26 mouse cellular contexts compared by ENCODE assay signal in genomic region chr13:20725556-20725955, GRCm38 (mm10).
DNase-seq lines count a peak whose midpoint lies in the region; ATAC-seq and TF ChIP-seq lines count a peak whose summit lies in the region.
"Had no signal": no experiment of that assay in that cellular context is flagged by ENCODE, and none has a peak within 500 bp of the region (broad histone marks: within the 10 kb centered on the region; RNA-seq: fewer than 3 reads in every experiment).

No protein-coding gene starts in this region.

- H3K9ac ChIP-seq in hindbrain, postnatal 0 days (replicated peaks; ENCODE audit: low read length), result no peak overlapping the region
- H3K9ac ChIP-seq in hindbrain, embryonic 12.5 days, result no peak overlapping the region
- H3K9ac ChIP-seq in midbrain, postnatal 0 days (replicated peaks; ENCODE audit: low read length, poor library complexity, severe bottlenecking), result no peak overlapping the region
- H3K9ac ChIP-seq in midbrain, embryonic 11.5 days (ENCODE audit: low read length), result no peak overlapping the region
- H3K9ac ChIP-seq: embryonic facial prominence, embryonic 12.5 days; embryonic facial prominence, embryonic 15.5 days; heart, embryonic 13.5 days; hindbrain, embryonic 15.5 days; intestine, embryonic 15.5 days had no signal

- H3K27me3 ChIP-seq in hindbrain, postnatal 0 days (ENCODE audit: insufficient read depth, low read length), result no peaks in the 10 kb centered on the region
- H3K27me3 ChIP-seq in hindbrain, embryonic 12.5 days, result no peaks in the 10 kb centered on the region
- H3K27me3 ChIP-seq in midbrain, postnatal 0 days (ENCODE audit: insufficient read depth, low read length), result no peaks in the 10 kb centered on the region
- no peaks in the 10 kb centered on the region for H3K27me3 ChIP-seq in midbrain, embryonic 11.5 days (ENCODE audit: control insufficient read depth, insufficient read depth, low read length)
- H3K27me3 ChIP-seq: embryonic facial prominence, embryonic 12.5 days; embryonic facial prominence, embryonic 15.5 days; heart, embryonic 13.5 days; hindbrain, embryonic 15.5 days; intestine, embryonic 15.5 days had no signal

- no peak overlapping the region for H3K4me3 ChIP-seq in hindbrain, postnatal 0 days (ENCODE audit: low read length)
- H3K4me3 ChIP-seq in hindbrain, embryonic 12.5 days, result no peak overlapping the region
- H3K4me3 ChIP-seq in midbrain, postnatal 0 days (ENCODE audit: low read depth, low read length), result no peak overlapping the region
- H3K4me3 ChIP-seq in midbrain, embryonic 11.5 days (ENCODE audit: low read depth, low read length), result no peak overlapping the region
- H3K4me3 ChIP-seq: embryonic facial prominence, embryonic 12.5 days; embryonic facial prominence, embryonic 15.5 days; heart, adult 2 months; heart, embryonic 10.5 days; heart, embryonic 13.5 days; hindbrain, embryonic 15.5 days; intestine, embryonic 15.5 days had no signal

- no peak for TF ChIP-seq CTCF in hindbrain, postnatal 0 days (IDR thresholded peaks at IDR 0.05; ENCODE audit: low read depth)
- no peak for TF ChIP-seq CTCF in midbrain, postnatal 0 days (IDR thresholded peaks at IDR 0.05)
- no peak for TF ChIP-seq CTCF in brain, embryonic 14.5 days (IDR thresholded peaks at IDR 0.05; ENCODE audit: borderline replicate concordance, extremely low read depth, insufficient read depth, insufficient read length)

- H3K4me2 ChIP-seq in hindbrain, postnatal 0 days (ENCODE audit: low read depth, low read length), result no peak overlapping the region
- H3K4me2 ChIP-seq in hindbrain, embryonic 12.5 days (replicated peaks), result no peak overlapping the region
- H3K4me2 ChIP-seq in midbrain, postnatal 0 days (ENCODE audit: low read depth, low read length, poor library complexity, severe bottlenecking), result no peak overlapping the region
- H3K4me2 ChIP-seq in midbrain, embryonic 11.5 days, result no peak overlapping the region
- H3K4me2 ChIP-seq: embryonic facial prominence, embryonic 12.5 days; embryonic facial prominence, embryonic 15.5 days; heart, embryonic 13.5 days; hindbrain, embryonic 15.5 days; intestine, embryonic 15.5 days had no signal

- no peak for TF ChIP-seq POLR2A in brain, embryonic 14.5 days (IDR thresholded peaks at IDR 0.05; ENCODE audit: borderline replicate concordance, extremely low read depth, insufficient read depth, insufficient read length, poor library complexity, severe bottlenecking)

- DNase-seq in cerebellum, postnatal 10 days, result peak; percentile 83 to 86
- DNase-seq in cerebellum, postnatal 4 days (ENCODE audit: low spot score in 2 of 2), result no peak
- DNase-seq in hindbrain, postnatal 0 days (ENCODE audit: low spot score), result peak; percentile 45
- peak; percentile 44 for DNase-seq in midbrain, postnatal 0 days (ENCODE audit: low spot score)
- DNase-seq in midbrain, embryonic 11.5 days (ENCODE audit: low spot score, missing footprints), result no peak
- DNase-seq in brain, embryonic 14.5 days (ENCODE audit: low read depth), result peak; percentile 31
- no peak for DNase-seq in adrenal gland, adult 2 months
- DNase-seq: adrenal gland, postnatal 10 days; adrenal gland, postnatal 36 days; cerebellum, adult 18-20 months; gastrocnemius, postnatal 10 days; gastrocnemius, postnatal 36 days; heart, adult 2 months; heart, postnatal 14 days; heart, postnatal 4 days; kidney, adult 11 months had no signal

- 48% methylated on average over 4 of the region's 4 CpGs for WGBS in hindbrain, postnatal 0 days
- 77% methylated on average over 4 of the region's 4 CpGs for WGBS in hindbrain, embryonic 12.5 days
- WGBS in midbrain, postnatal 0 days, result 69% methylated on average over 4 of the region's 4 CpGs
- 85% methylated on average over 4 of the region's 4 CpGs for WGBS in midbrain, embryonic 11.5 days

- no peaks in the 10 kb centered on the region for H3K9me3 ChIP-seq in hindbrain, postnatal 0 days (ENCODE audit: low read length)
- H3K9me3 ChIP-seq in hindbrain, embryonic 12.5 days (replicated peaks), result no peaks in the 10 kb centered on the region
- no peaks in the 10 kb centered on the region for H3K9me3 ChIP-seq in midbrain, postnatal 0 days (ENCODE audit: low read length)
- no peaks in the 10 kb centered on the region for H3K9me3 ChIP-seq in midbrain, embryonic 11.5 days (ENCODE audit: control insufficient read depth, low read length)
- H3K9me3 ChIP-seq: embryonic facial prominence, embryonic 12.5 days; embryonic facial prominence, embryonic 15.5 days; heart, embryonic 10.5 days; heart, embryonic 13.5 days; hindbrain, embryonic 15.5 days; intestine, embryonic 15.5 days had no signal

- no peaks in the 10 kb centered on the region for H3K4me1 ChIP-seq in hindbrain, postnatal 0 days (ENCODE audit: insufficient read depth, low read length)
- H3K4me1 ChIP-seq in hindbrain, embryonic 12.5 days, result no peaks in the 10 kb centered on the region
- no peaks in the 10 kb centered on the region for H3K4me1 ChIP-seq in midbrain, postnatal 0 days (ENCODE audit: insufficient read depth, low read length)
- H3K4me1 ChIP-seq in midbrain, embryonic 11.5 days (ENCODE audit: control insufficient read depth, insufficient read depth, low read length), result no peaks in the 10 kb centered on the region
- H3K4me1 ChIP-seq: embryonic facial prominence, embryonic 12.5 days; embryonic facial prominence, embryonic 15.5 days; heart, embryonic 10.5 days; hindbrain, embryonic 15.5 days; intestine, embryonic 15.5 days had no signal

- H3K27ac ChIP-seq in hindbrain, postnatal 0 days, result no peak overlapping the region
- no peak overlapping the region for H3K27ac ChIP-seq in hindbrain, embryonic 12.5 days
- no peak overlapping the region for H3K27ac ChIP-seq in midbrain, postnatal 0 days (ENCODE audit: low read depth, low read length)
- no peak overlapping the region for H3K27ac ChIP-seq in midbrain, embryonic 11.5 days (ENCODE audit: low read depth, low read length)
- H3K27ac ChIP-seq: embryonic facial prominence, embryonic 12.5 days; embryonic facial prominence, embryonic 15.5 days; heart, adult 2 months; heart, embryonic 10.5 days; heart, embryonic 13.5 days; hindbrain, embryonic 15.5 days; intestine, embryonic 15.5 days had no signal

- ATAC-seq in hindbrain, postnatal 0 days, result no peak
- no peak for ATAC-seq in hindbrain, embryonic 12.5 days (ENCODE audit: low FRiP score)
- ATAC-seq in midbrain, postnatal 0 days (ENCODE audit: low FRiP score), result no peak
- ATAC-seq in midbrain, embryonic 11.5 days (ENCODE audit: low FRiP score), result no peak
- ATAC-seq: activated CD4-positive, CD25-positive, alpha-beta regulatory T cell, adult 4 months; CD4-positive, CD25-positive, alpha-beta regulatory T cell, adult 4 months; forebrain, embryonic 16.5 days; intestine, embryonic 15.5 days had no signal

- no peaks in the 10 kb centered on the region for H3K36me3 ChIP-seq in hindbrain, postnatal 0 days (ENCODE audit: insufficient read depth, low read length)
- no peaks in the 10 kb centered on the region for H3K36me3 ChIP-seq in hindbrain, embryonic 12.5 days
- no peaks in the 10 kb centered on the region for H3K36me3 ChIP-seq in midbrain, postnatal 0 days (ENCODE audit: insufficient read depth, low read length)
- no peaks in the 10 kb centered on the region for H3K36me3 ChIP-seq in midbrain, embryonic 11.5 days (ENCODE audit: control insufficient read depth, insufficient read depth, low read length)
- H3K36me3 ChIP-seq: embryonic facial prominence, embryonic 12.5 days; embryonic facial prominence, embryonic 15.5 days; heart, embryonic 10.5 days; heart, embryonic 13.5 days; hindbrain, embryonic 15.5 days; intestine, embryonic 15.5 days had no signal

Comparison
In these comparisons a context has a peak if more than half of its experiments do, and no peak if none do; other contexts are left out.
1. DNase-seq: peak in cerebellum, postnatal 10 days (2 of 2), hindbrain, postnatal 0 days (single experiment), midbrain, postnatal 0 days (single experiment) and brain, embryonic 14.5 days (single experiment); none in cerebellum, postnatal 4 days (0 of 2), midbrain, embryonic 11.5 days (single experiment) and adrenal gland, adult 2 months (single experiment).